Mouse (Mus musculus) neutrophil, adult 5-6 weeks (primary cell): ENCODE measurements around the gene Fggy. TPM values are rescaled to one million over a fixed set of nuclear protein-coding genes. Genes with fewer than 3 reads are reported as not detected.

Experiments used
- ATAC-seq: fragments of 151-379, 151-347 bp; 2 replicates; pipeline ENCODE4 v1.8.0; 2017; ENCODE audit warnings: mild to moderate bottlenecking, moderate TSS enrichment; ENCODE audit not compliant: insufficient number of reproducible peaks, poor library complexity, low FRiP score, severe bottlenecking; ENCODE audit errors: extremely low read depth
- total RNA-seq: library from RNA; stranded (forward); fragments of 200-1000 nt; gene quantifications from 2 replicates; pipeline ENCODE4 v1.2.3, GENCODE M21; 2017

Fggy gene
- 0.35 and 2.8 TPM in 2 replicates for total RNA-seq

GRCm38 (mm10) chr4:95557333-95557956 is at the start of gene Fggy:
TSS of gene Fggy (plus strand) at chr4:95557507.
- peak; percentile 100 for ATAC-seq

GRCm38 (mm10) chr4:95507946-95508311 is 49.4 kb upstream of the Fggy start:
- ATAC-seq: no peak

- ATAC-seq: no peak
Observed at GRCm38 (mm10) chr4:95518382-95518781, 38.9 kb upstream of the Fggy start.

GRCm38 (mm10) chr4:95519975-95520642 is 37.2 kb upstream of the Fggy start:
- ATAC-seq: no peak

- ATAC-seq: no peak
Observed at GRCm38 (mm10) chr4:95520643-95521032, 36.7 kb upstream of the Fggy start.

GRCm38 (mm10) chr4:95526588-95526987 is 30.7 kb upstream of the Fggy start:
- ATAC-seq: no peak

- no peak for ATAC-seq
Observed at GRCm38 (mm10) chr4:95530757-95531156, 26.6 kb upstream of the Fggy start.

GRCm38 (mm10) chr4:95533946-95534345 is 23.4 kb upstream of the Fggy start:
- ATAC-seq: no peak

GRCm38 (mm10) chr4:95541382-95542038 is 15.8 kb upstream of the Fggy start:
- ATAC-seq: no peak

GRCm38 (mm10) chr4:95542039-95542790 is 15.1 kb upstream of the Fggy start:
- no peak for ATAC-seq

- ATAC-seq: no peak
Observed at GRCm38 (mm10) chr4:95543529-95543928, 13.8 kb upstream of the Fggy start.

- no peak for ATAC-seq
Observed at GRCm38 (mm10) chr4:95556663-95557332, 509 bp upstream of the Fggy start.

GRCm38 (mm10) chr4:95558271-95558888 is 1.1 kb downstream of the Fggy start:
- ATAC-seq: no peak

- ATAC-seq: no peak
Observed at GRCm38 (mm10) chr4:95571621-95572020, 14.3 kb downstream of the Fggy start.

GRCm38 (mm10) chr4:95573704-95574103 is 16.4 kb downstream of the Fggy start:
- no peak for ATAC-seq

GRCm38 (mm10) chr4:95575411-95575911 is 18.2 kb downstream of the Fggy start:
- ATAC-seq: no peak

- ATAC-seq: no peak
Observed at GRCm38 (mm10) chr4:95579183-95579582, 21.9 kb downstream of the Fggy start.

- ATAC-seq: no peak
Observed at GRCm38 (mm10) chr4:95584107-95584762, 26.9 kb downstream of the Fggy start.
